Mouse (Mus musculus) embryonic facial prominence, embryonic 15.5 days (tissue): ENCODE measurements around the gene Fgl2. TPM values are rescaled to one million over a fixed set of nuclear protein-coding genes. Genes with fewer than 3 reads are reported as not detected.
A peak's percentile ranks its signal among the peaks of the same experiment; 100 is the strongest.
"Not testable (repeated sequence)": the region's sequence is repeated elsewhere in the genome, so short reads cannot be mapped to it uniquely, and the experiment has no call there.

ENCODE experiments used
- ATAC-seq: fragments of 200-750 bp; cut with Nextera tagmentation; 2 replicates; pipeline ENCODE4 v1.8.0; 2017; ENCODE audit warnings: low read depth, moderate TSS enrichment; ENCODE audit not compliant: insufficient number of reproducible peaks, low FRiP score, low TSS enrichment
- H3K27ac ChIP-seq: fragments of 300-500 bp; sonication (generic); replicated peaks from 2 replicates; pipeline ENCODE4 v1.5.1; 2015; ENCODE audit warnings: mild to moderate bottlenecking, inconsistent platforms
- H3K27me3 ChIP-seq: fragments of 300-500 bp; sonication (generic); 2 replicates; pipeline ENCODE4 v1.6.1; 2015; ENCODE audit warnings: inconsistent platforms
- H3K36me3 ChIP-seq: fragments of 300-500 bp; sonication (generic); 2 replicates; pipeline ENCODE4 v1.6.1; 2015; ENCODE audit warnings: mild to moderate bottlenecking, inconsistent platforms
- H3K4me1 ChIP-seq: fragments of 300-500 bp; sonication (generic); 2 replicates; pipeline ENCODE4 v1.6.1; 2015; ENCODE audit warnings: inconsistent platforms
- H3K4me2 ChIP-seq: fragments of 300-500 bp; sonication (generic); replicated peaks from 2 replicates; pipeline ENCODE4 v1.6.1; 2015; ENCODE audit warnings: mild to moderate bottlenecking, inconsistent platforms
- H3K4me3 ChIP-seq: fragments of 300-500 bp; sonication (generic); replicated peaks from 2 replicates; pipeline ENCODE4 v1.5.1; 2015; ENCODE audit warnings: mild to moderate bottlenecking, inconsistent platforms
- H3K9ac ChIP-seq: fragments of 300-500 bp; sonication (generic); 2 replicates; pipeline ENCODE4 v1.6.1; 2015; ENCODE audit warnings: inconsistent platforms
- H3K9me3 ChIP-seq: fragments of 300-500 bp; sonication (generic); replicated peaks from 2 replicates; pipeline ENCODE4 v1.6.1; 2016; ENCODE audit warnings: inconsistent platforms
- WGBS: fragments of 180-500 bp; shearing (Covaris S2); methylation state at CpG from one replicate; pipeline ENCODE4 v1.1.7; 2015; 5-methylcytosine and 5-hydroxymethylcytosine counted together
- polyA plus RNA-seq: library from polyadenylated mRNA; unstranded; fragments of >200 nt; fragmentation: Nextera tagmentation; extraction: Ambion mirVana; gene quantifications from 2 replicates; pipeline ENCODE4 v1.2.1, GENCODE M21; 2015

Gene Fgl2
- 3.1 and 3.6 TPM in 2 replicates for polyA plus RNA-seq

GRCm38 (mm10) chr5:21372493-21373179 lies at the start of gene Fgl2:
Gene Fgl2 (plus strand): TSS chr5:21372642.
- peaks cover 10% of the 10 kb centered on the region; the same call in 1 of the 2 replicates for H3K27me3 ChIP-seq
- no peak for ATAC-seq

GRCm38 (mm10) chr5:21326494-21326893 lies 45.9 kb upstream of the Fgl2 start:
- ATAC-seq, result no peak
- Histone ChIP-seq H3K4me3 (no peak overlapping the region), H3K9ac (no peak overlapping the region), H3K27ac (no peak overlapping the region), H3K4me2 (no peak overlapping the region), H3K27me3 (no peaks in the 10 kb centered on the region), H3K36me3 (no peaks in the 10 kb centered on the region), H3K9me3 (no peaks in the 10 kb centered on the region), H3K4me1 (peaks cover 8% of the 10 kb centered on the region)
- WGBS, result 27% methylated on average over 1 of the region's 1 CpGs

More at GRCm38 (mm10) chr5:21372493-21373179, at the start of gene Fgl2:
- no peak within 1 kb of the TSS for H3K27ac ChIP-seq
- H3K9me3 ChIP-seq, result no peaks in the 10 kb centered on the region
- 5% methylated on average over 31 of the region's 31 CpGs for WGBS
- peaks cover 8% of the 10 kb centered on the region for H3K4me1 ChIP-seq
- H3K4me3 ChIP-seq, result peak within 1 kb of the TSS; percentile 43
- no peaks in the 10 kb centered on the region for H3K36me3 ChIP-seq
- H3K4me2 ChIP-seq, result peak within 1 kb of the TSS; percentile 89
- peak within 1 kb of the TSS; percentile 21; the same call in 1 of the 2 replicates for H3K9ac ChIP-seq

GRCm38 (mm10) chr5:21328560-21328959 lies 43.9 kb upstream of the Fgl2 start:
- no peak overlapping the region for H3K27ac ChIP-seq
- ATAC-seq, result no peak
- no peak overlapping the region for H3K9ac ChIP-seq
- H3K9me3 ChIP-seq, result no peaks in the 10 kb centered on the region
- WGBS, result 82% methylated on average over 1 of the region's 1 CpGs
- no peak overlapping the region for H3K4me2 ChIP-seq
- no peaks in the 10 kb centered on the region for H3K27me3 ChIP-seq
- H3K4me1 ChIP-seq, result peaks cover 8% of the 10 kb centered on the region
- no peak overlapping the region for H3K4me3 ChIP-seq
- H3K36me3 ChIP-seq, result no peaks in the 10 kb centered on the region

GRCm38 (mm10) chr5:21329672-21330665 lies 42.5 kb upstream of the Fgl2 start:
- no peaks in the 10 kb centered on the region for H3K36me3 ChIP-seq
- H3K4me2 ChIP-seq, result no peak overlapping the region
- H3K27ac ChIP-seq, result no peak overlapping the region
- ATAC-seq, result 0 out of 2 replicates have a peak, but pooled peaks have one; percentile 43
- peaks cover 8% of the 10 kb centered on the region for H3K4me1 ChIP-seq
- no peaks in the 10 kb centered on the region for H3K9me3 ChIP-seq
- no peak overlapping the region for H3K9ac ChIP-seq
- H3K27me3 ChIP-seq, result no peaks in the 10 kb centered on the region
- H3K4me3 ChIP-seq, result no peak overlapping the region
- 40% methylated on average over 11 of the region's 11 CpGs for WGBS

GRCm38 (mm10) chr5:21331656-21332055 lies 40.8 kb upstream of the Fgl2 start:
- Histone ChIP-seq H3K9me3 (no peaks in the 10 kb centered on the region), H3K4me1 (peaks cover 8% of the 10 kb centered on the region), H3K4me2 (no peak overlapping the region), H3K36me3 (no peaks in the 10 kb centered on the region), H3K27ac (no peak overlapping the region), H3K9ac (no peak overlapping the region), H3K27me3 (no peaks in the 10 kb centered on the region), H3K4me3 (no peak overlapping the region)
- ATAC-seq, result no peak
- WGBS, result 69% methylated on average over 5 of the region's 5 CpGs

- Histone ChIP-seq H3K4me2 (no peak overlapping the region), H3K36me3 (no peaks in the 10 kb centered on the region), H3K9ac (no peak overlapping the region), H3K27ac (no peak overlapping the region), H3K27me3 (no peaks in the 10 kb centered on the region), H3K4me3 (no peak overlapping the region), H3K9me3 (no peaks in the 10 kb centered on the region), H3K4me1 (peaks cover 8% of the 10 kb centered on the region)
- WGBS, result 86% methylated on average over 1 of the region's 1 CpGs
- no peak for ATAC-seq
Observed at GRCm38 (mm10) chr5:21332119-21332518, 40.3 kb upstream of the Fgl2 start.

- not testable (repeated sequence) for H3K9ac ChIP-seq, H3K4me2 ChIP-seq, H3K4me1 ChIP-seq, H3K9me3 ChIP-seq, H3K27me3 ChIP-seq, H3K36me3 ChIP-seq, H3K4me3 ChIP-seq, ATAC-seq, H3K27ac ChIP-seq
Observed at GRCm38 (mm10) chr5:21342265-21342664, 30.2 kb upstream of the Fgl2 start.

GRCm38 (mm10) chr5:21348366-21348765 lies 24.1 kb upstream of the Fgl2 start:
- no peak overlapping the region for H3K27ac ChIP-seq
- no peaks in the 10 kb centered on the region for H3K36me3 ChIP-seq
- no peak overlapping the region for H3K4me3 ChIP-seq
- H3K4me2 ChIP-seq, result no peak overlapping the region
- no peak for ATAC-seq
- H3K9ac ChIP-seq, result no peak overlapping the region
- no peaks in the 10 kb centered on the region for H3K27me3 ChIP-seq
- H3K4me1 ChIP-seq, result no peaks in the 10 kb centered on the region
- 60% methylated on average over 7 of the region's 7 CpGs for WGBS
- H3K9me3 ChIP-seq, result no peaks in the 10 kb centered on the region

GRCm38 (mm10) chr5:21351678-21352077 lies 20.8 kb upstream of the Fgl2 start:
- no peak overlapping the region for H3K4me2 ChIP-seq
- 0 out of 2 replicates have a peak, but pooled peaks cover 5% of the 10 kb centered on the region for H3K4me1 ChIP-seq
- no peaks in the 10 kb centered on the region for H3K36me3 ChIP-seq
- no peaks in the 10 kb centered on the region for H3K9me3 ChIP-seq
- no peak overlapping the region for H3K9ac ChIP-seq
- no peak for ATAC-seq
- no peaks in the 10 kb centered on the region for H3K27me3 ChIP-seq
- H3K4me3 ChIP-seq, result no peak overlapping the region
- H3K27ac ChIP-seq, result no peak overlapping the region

GRCm38 (mm10) chr5:21358648-21359047 lies 13.8 kb upstream of the Fgl2 start:
- H3K27ac ChIP-seq, result no peak overlapping the region
- H3K4me2 ChIP-seq, result no peak overlapping the region
- WGBS, result 75% methylated on average over 3 of the region's 3 CpGs
- H3K4me3 ChIP-seq, result no peak overlapping the region
- H3K4me1 ChIP-seq, result 0 out of 2 replicates have a peak, but pooled peaks cover 5% of the 10 kb centered on the region
- no peak for ATAC-seq
- no peaks in the 10 kb centered on the region for H3K36me3 ChIP-seq
- H3K9me3 ChIP-seq, result no peaks in the 10 kb centered on the region
- H3K9ac ChIP-seq, result no peak overlapping the region
- H3K27me3 ChIP-seq, result no peaks in the 10 kb centered on the region

GRCm38 (mm10) chr5:21363343-21363742 lies 9.1 kb upstream of the Fgl2 start:
- no peaks in the 10 kb centered on the region for H3K36me3 ChIP-seq
- ATAC-seq, result no peak
- H3K9me3 ChIP-seq, result no peaks in the 10 kb centered on the region
- no peak overlapping the region for H3K4me3 ChIP-seq
- H3K4me2 ChIP-seq, result no peak overlapping the region
- H3K9ac ChIP-seq, result no peak overlapping the region
- no peaks in the 10 kb centered on the region for H3K27me3 ChIP-seq
- H3K4me1 ChIP-seq, result no peaks in the 10 kb centered on the region
- WGBS, result 75% methylated on average over 3 of the region's 3 CpGs
- H3K27ac ChIP-seq, result no peak overlapping the region
